Mouse (Mus musculus) myocyte (in vitro differentiated cells): ENCODE measurements around the gene Daxx.
"Not testable (repeated sequence)": the region's sequence is repeated elsewhere in the genome, so short reads cannot be mapped to it uniquely, and the experiment has no call there.

Experiments used
- CEBPB ChIP-seq: IDR thresholded peaks from 2 replicates; pipeline ENCODE4 v1.6.1; 2011; ENCODE audit warnings: mild to moderate bottlenecking, moderate library complexity; ENCODE audit not compliant: poor library complexity, insufficient read depth, severe bottlenecking
- E2F4 ChIP-seq: IDR thresholded peaks from one replicate; pipeline ENCODE4 v1.6.1; 2011; ENCODE audit warnings: mild to moderate bottlenecking, control low read depth, moderate library complexity; ENCODE audit not compliant: insufficient read depth
- MAX ChIP-seq: IDR thresholded peaks from one replicate; pipeline ENCODE4 v1.6.1; 2011; ENCODE audit warnings: low read depth, mild to moderate bottlenecking, control low read depth
- MYOD1 ChIP-seq, 3 experiments: IDR thresholded peaks; one replicate each; pipeline ENCODE4 v1.6.1; 2011; ENCODE audit warnings: control low read depth in 2 of 3, low read depth in 2 of 3, mild to moderate bottlenecking in 2 of 3, moderate library complexity in 1 of 3; ENCODE audit not compliant: insufficient read length in 2 of 3, control insufficient read depth in 1 of 3
- MYOG ChIP-seq, 3 experiments: IDR thresholded peaks; one replicate each; pipeline ENCODE4 v1.6.1; 2011; ENCODE audit warnings: control low read depth in 2 of 3, low read depth in 2 of 3, mild to moderate bottlenecking in 2 of 3; ENCODE audit not compliant: insufficient read length in 2 of 3, control insufficient read depth in 1 of 3, insufficient read depth in 1 of 3
- POLR2A ChIP-seq: IDR thresholded peaks from one replicate; pipeline ENCODE4 v1.6.1; 2011; ENCODE audit warnings: low read depth, mild to moderate bottlenecking, control low read depth, moderate library complexity; ENCODE audit not compliant: insufficient read length
- POLR2AphosphoS2 ChIP-seq: IDR thresholded peaks from one replicate; pipeline ENCODE4 v1.6.1; 2011; ENCODE audit warnings: low read depth, control low read depth; ENCODE audit not compliant: insufficient read length
- SRF ChIP-seq: IDR thresholded peaks from one replicate; pipeline ENCODE4 v1.6.1; 2011; ENCODE audit warnings: low read depth; ENCODE audit not compliant: control insufficient read depth, insufficient read length
- TCF12 ChIP-seq: IDR thresholded peaks from one replicate; pipeline ENCODE4 v1.6.1; 2011; ENCODE audit warnings: mild to moderate bottlenecking, control low read depth; ENCODE audit not compliant: poor library complexity, insufficient read depth, severe bottlenecking
- USF1 ChIP-seq: IDR thresholded peaks from one replicate; pipeline ENCODE4 v1.6.1; 2011; ENCODE audit warnings: low read depth, mild to moderate bottlenecking, control low read depth, moderate library complexity

DNA sequence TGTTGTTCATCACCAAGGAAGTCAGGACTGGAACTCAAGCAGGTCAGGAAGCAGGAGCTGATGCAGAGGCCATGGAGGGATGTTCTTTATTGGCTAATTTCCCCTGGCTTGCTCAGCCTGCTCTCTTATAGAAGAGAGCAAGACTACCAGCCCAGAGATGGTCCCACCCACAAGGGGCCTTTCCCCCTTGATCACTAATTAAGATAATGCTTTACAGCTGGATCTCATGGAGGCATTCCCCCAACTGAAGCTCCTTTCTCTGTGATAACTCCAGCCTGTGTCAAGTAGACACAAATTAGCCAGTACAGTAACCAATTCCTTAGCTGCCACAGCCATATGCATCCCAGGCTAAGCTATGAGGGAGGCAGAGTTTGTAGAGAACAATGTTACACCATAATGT is 21.0 kb upstream of the Daxx start:
- TF ChIP-seq MAX; TCF12; POLR2A; USF1; SRF; MYOG (IDR thresholded peaks at IDR 0.05; ENCODE audit: control insufficient read depth in 1 of 3, insufficient read depth in 1 of 3, insufficient read length in 2 of 3, low read depth in 2 of 3); E2F4; MYOD1 (IDR thresholded peaks at IDR 0.05; ENCODE audit: control insufficient read depth in 1 of 3, insufficient read length in 2 of 3, low read depth in 2 of 3); POLR2AphosphoS2; CEBPB: not testable (repeated sequence)
